Mouse (Mus musculus) mature B cell (primary cell): ENCODE measurements around the gene Kcnh8.

Experiments used
- in situ Hi-C: fragments of 300-500 bp; cut with MboI; formaldehyde crosslinking; loops from 2 replicates; pipeline ENCODE4 v1.14.3; 2019

The Kcnh8 gene

GRCm38 (mm10) chr17:52602093-52602780, at the start of gene Kcnh8:
Gene Kcnh8, plus strand, starts transcription at chr17:52602709.
- in situ Hi-C loops, result no loop called here

GRCm38 (mm10) chr17:52559961-52560720, 42.4 kb upstream of the Kcnh8 start:
- in situ Hi-C loops, result loop anchor here (25.0 kb wide), 1 partner anchor 827 kb away; no protein-coding TSS in a partner anchor

- in situ Hi-C loops, result loop anchor here (25.0 kb wide), 1 partner anchor 822 kb away; no protein-coding TSS in a partner anchor
Measured at GRCm38 (mm10) chr17:52565467-52566155, 36.9 kb upstream of the Kcnh8 start.

GRCm38 (mm10) chr17:52569584-52570270, 32.8 kb upstream of the Kcnh8 start:
- in situ Hi-C loops, result loop anchor here (25.0 kb wide), 1 partner anchor 818 kb away; no protein-coding TSS in a partner anchor

GRCm38 (mm10) chr17:52572229-52572628, 30.3 kb upstream of the Kcnh8 start:
- in situ Hi-C loops, result loop anchor here (25.0 kb wide), 1 partner anchor 815 kb away; no protein-coding TSS in a partner anchor

- in situ Hi-C loops, result no loop called here
Measured at GRCm38 (mm10) chr17:52591503-52592194, 10.9 kb upstream of the Kcnh8 start.

- in situ Hi-C loops, result no loop called here
Measured at GRCm38 (mm10) chr17:52599141-52599540, 3.4 kb upstream of the Kcnh8 start.

- in situ Hi-C loops, result no loop called here
Measured at GRCm38 (mm10) chr17:52600882-52601371, 1.6 kb upstream of the Kcnh8 start.

- in situ Hi-C loops, result no loop called here
Measured at GRCm38 (mm10) chr17:52602781-52603170, 267 bp downstream of the Kcnh8 start.

- in situ Hi-C loops, result no loop called here
Measured at GRCm38 (mm10) chr17:52603411-52603810, 902 bp downstream of the Kcnh8 start.

GRCm38 (mm10) chr17:52611382-52611781, 8.9 kb downstream of the Kcnh8 start:
- in situ Hi-C loops, result no loop called here

GRCm38 (mm10) chr17:52649186-52649585, 46.7 kb downstream of the Kcnh8 start:
- in situ Hi-C loops, result no loop called here

- in situ Hi-C loops, result no loop called here
Measured at GRCm38 (mm10) chr17:52691988-52692387, 89.5 kb downstream of the Kcnh8 start.

- in situ Hi-C loops, result no loop called here
Measured at GRCm38 (mm10) chr17:52701944-52702343, 99.4 kb downstream of the Kcnh8 start.

GRCm38 (mm10) chr17:52712319-52712718, 109.8 kb downstream of the Kcnh8 start:
- in situ Hi-C loops, result no loop called here

GRCm38 (mm10) chr17:52722214-52722613, 119.7 kb downstream of the Kcnh8 start:
- in situ Hi-C loops, result no loop called here

GRCm38 (mm10) chr17:52728806-52729205, 126.3 kb downstream of the Kcnh8 start:
- in situ Hi-C loops, result no loop called here

GRCm38 (mm10) chr17:52738436-52738835, 135.9 kb downstream of the Kcnh8 start:
- in situ Hi-C loops, result no loop called here

- in situ Hi-C loops, result no loop called here
Measured at GRCm38 (mm10) chr17:52788151-52788550, 185.6 kb downstream of the Kcnh8 start.

GRCm38 (mm10) chr17:52804463-52804862, 202.0 kb downstream of the Kcnh8 start:
- in situ Hi-C loops, result no loop called here

- in situ Hi-C loops, result no loop called here
Measured at GRCm38 (mm10) chr17:52810773-52811172, 208.3 kb downstream of the Kcnh8 start.
